Mouse (Mus musculus) cortical plate, adult 2 months (tissue): ENCODE measurements around the gene Snx5.

Source experiments
- CTCF ChIP-seq: fragments of 200-500 bp; IDR thresholded peaks from 2 replicates; pipeline ENCODE4 v1.5.1; 2011; ENCODE audit warnings: mild to moderate bottlenecking, control low read depth, low read length; ENCODE audit not compliant: insufficient read depth; ENCODE audit errors: extremely low read depth
- POLR2A ChIP-seq: fragments of 200-500 bp; IDR thresholded peaks from 2 replicates; pipeline ENCODE4 v1.6.1; 2011; ENCODE audit warnings: mild to moderate bottlenecking, low read length, control low read depth; ENCODE audit not compliant: insufficient read depth; ENCODE audit errors: extremely low read depth

- TF ChIP-seq CTCF (no peak), POLR2A (no peak)
These were observed 37.9 kb upstream of the Snx5 start for GRCm38 (mm10) chr2:144308561-144308960.
